Mouse (Mus musculus): Measurements from ENCODE around the gene Tbc1d22a.
A peak's percentile ranks its signal among the peaks of the same experiment; 100 is the strongest.

Gene Tbc1d22a

DNA sequence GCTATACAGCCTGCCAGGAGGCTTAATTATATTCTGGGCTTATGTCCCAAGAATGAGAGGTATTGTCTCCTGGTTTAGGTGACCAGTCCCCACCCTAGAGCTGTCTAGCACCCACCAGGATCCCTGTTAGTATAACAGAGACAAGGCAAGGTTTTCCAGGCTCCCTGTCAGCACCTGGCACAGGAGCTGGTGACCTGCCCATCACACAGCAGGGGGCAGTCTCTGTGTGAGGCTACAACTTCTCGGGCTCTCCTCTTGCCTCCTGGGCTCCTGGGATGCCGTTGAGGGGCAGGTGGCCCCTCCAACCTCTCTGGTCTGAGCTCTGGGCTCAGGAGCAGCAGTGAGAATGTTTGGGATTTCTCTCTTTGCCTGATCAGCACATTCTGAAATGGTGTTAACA lies 171.2 kb downstream of the Tbc1d22a start:
- no peak for DNase-seq (ENCODE audit: low read depth, low spot score)

DNA sequence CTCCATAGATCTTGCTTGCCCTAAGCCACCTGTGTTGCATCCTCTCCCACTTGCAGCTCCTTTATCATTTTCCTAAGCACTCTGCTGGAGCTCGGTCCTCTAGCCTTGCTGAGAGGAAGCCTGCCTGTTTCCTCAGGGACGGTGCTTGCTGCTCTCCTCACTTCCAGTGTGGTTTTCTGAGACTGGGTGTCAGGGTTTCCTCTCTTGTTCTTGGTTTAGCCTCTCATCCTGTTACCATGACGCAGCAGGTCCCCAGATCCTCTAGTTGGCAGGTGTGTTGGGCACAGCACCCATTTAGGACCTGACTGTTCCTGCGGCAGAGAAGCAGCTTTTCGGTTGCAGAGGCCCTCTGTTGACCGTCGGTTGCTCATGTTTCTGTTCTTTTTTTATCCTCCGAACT lies 172.1 kb downstream of the Tbc1d22a start:
- DNase-seq (ENCODE audit: low read depth, low spot score) = no peak

DNA sequence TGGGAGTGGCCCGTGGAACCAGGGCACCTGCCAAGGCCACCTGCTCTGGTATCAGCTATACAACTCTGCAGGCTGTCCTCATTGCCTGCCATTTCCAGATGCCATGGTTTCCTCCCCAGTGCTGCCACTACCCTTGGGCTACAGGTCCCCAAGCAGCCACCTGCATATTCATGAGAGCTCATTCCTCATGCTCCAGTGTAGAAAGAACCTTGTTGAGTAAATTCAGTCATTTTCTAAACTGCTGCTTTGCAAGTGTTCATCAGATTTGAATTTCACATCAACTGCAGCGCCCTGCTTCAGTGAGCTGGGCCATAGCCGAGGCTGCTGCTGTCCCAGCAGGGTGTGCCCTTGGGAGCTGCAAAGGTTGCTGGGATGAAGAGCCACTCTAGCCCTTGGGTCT lies 174.3 kb downstream of the Tbc1d22a start:
- DNase-seq (ENCODE audit: low read depth, low spot score) = no peak

- DNase-seq (ENCODE audit: low read depth, low spot score) = no peak
Observed at GRCm38 (mm10) chr15:86404866-86405265, 190.6 kb downstream of the Tbc1d22a start.

DNA sequence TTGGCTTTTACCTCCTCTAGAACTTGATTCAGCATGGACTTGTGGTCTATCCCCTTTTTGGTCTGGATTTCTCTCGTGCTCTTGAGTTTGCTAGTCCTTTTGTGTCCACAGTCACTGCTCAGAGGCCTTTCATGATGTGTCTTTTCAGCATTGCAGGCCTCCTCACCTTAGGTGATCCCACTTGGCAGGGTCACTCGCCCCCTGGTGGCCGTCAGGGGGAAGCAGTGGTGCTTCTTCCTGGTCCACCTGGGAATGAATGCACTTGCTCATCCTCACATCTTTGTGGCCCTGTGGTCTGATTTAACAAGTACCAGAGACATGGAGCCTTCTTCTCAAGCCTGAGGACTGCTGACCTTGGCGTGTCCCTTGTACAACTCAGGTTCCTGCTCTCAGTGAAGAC lies 191.3 kb downstream of the Tbc1d22a start:
- peak; percentile 82 for DNase-seq (ENCODE audit: low read depth, low spot score)

GRCm38 (mm10) chr15:86409352-86409751 lies 195.1 kb downstream of the Tbc1d22a start:
- no peak for DNase-seq (ENCODE audit: low read depth, low spot score)

DNA sequence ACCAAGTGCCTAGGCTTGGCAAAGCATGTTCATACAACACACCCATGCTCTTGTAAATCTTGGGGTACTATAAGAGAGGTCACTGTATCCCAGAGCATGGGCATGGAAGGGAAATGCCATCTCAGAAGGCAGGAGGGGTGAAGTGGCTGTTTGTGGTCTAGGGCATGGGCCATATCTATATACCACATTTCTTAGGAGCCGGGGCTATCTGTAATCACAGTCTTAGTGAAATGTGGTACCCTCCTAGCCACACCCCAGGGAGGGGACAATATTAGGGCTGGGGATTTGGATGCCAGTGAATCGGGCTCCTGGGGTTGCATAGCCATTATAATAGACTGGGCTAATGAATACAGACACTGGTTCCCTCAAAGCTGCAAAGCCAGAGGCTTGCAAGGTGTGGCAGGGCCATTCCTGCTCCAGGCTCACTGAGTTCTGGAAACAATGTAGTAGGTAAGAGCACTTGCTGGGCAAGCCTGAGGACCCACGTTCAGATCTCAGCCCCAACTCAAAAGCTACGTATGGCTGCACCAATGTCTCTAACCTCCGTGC lies 197.3 kb downstream of the Tbc1d22a start:
- DNase-seq (ENCODE audit: low read depth, low spot score) = no peak

- DNase-seq (ENCODE audit: low read depth, low spot score) = no peak
Observed at GRCm38 (mm10) chr15:86415951-86416350, 201.7 kb downstream of the Tbc1d22a start.

DNA sequence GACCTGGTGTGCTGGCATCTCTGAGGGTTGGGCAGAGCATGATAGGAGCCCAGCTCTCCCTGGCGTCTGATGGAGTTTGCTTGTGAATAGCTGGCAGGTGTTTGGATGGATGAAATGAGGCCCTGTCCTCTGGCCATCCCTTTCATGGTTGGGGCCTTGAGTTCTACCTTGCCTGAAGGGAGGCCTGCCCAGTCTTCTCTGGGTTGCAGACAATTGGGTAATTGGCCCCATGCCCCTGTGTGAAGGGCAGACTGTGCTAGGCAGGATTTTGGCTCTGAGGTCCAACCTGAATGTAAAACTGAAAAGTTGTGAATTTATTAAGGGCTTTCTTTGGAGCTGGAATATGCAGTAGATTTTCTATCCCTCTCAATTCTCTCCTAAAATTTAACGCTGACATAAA lies 204.2 kb downstream of the Tbc1d22a start:
- no peak for DNase-seq (ENCODE audit: low read depth, low spot score)

DNA sequence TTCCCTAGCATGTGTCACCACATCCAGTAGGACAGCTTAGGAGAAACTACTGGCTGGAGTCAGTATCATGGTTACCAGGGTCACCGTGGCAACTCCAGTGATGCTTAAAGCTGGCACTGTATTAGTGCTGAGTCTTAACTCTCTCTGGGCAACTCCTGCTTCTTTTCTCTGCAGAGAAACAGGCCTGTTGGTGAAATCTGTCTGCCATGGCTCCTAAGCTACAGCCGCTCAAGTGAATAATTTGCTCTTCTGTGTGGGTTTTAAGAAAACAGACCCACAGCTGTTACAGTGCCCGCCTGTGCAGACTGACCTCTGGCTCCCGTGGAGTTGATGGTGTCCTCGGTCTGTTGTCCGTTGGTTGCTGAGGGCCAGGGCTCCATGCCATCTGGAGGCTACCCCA lies 205.4 kb downstream of the Tbc1d22a start:
- DNase-seq (ENCODE audit: low read depth, low spot score) = no peak

DNA sequence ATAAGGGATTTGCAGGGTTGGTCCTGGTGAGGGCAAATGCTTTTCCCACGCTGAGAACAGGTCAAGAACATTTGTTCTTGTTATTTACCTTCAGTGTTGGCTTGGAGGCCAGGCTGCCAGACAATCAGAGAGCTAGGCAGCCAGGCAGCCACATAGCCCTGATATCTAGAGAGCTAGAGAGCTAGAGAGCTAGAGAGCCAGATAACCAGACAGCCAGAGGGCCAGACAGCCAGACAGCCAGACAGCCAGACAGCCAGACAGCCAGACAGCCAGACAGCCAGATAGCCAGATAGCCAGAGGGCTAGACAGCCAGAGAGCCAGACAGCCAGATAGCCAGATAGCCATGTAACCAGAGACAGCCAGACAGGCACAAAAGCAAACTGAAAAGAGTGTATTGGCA lies 208.6 kb downstream of the Tbc1d22a start:
- no peak for DNase-seq (ENCODE audit: low read depth, low spot score)

DNA sequence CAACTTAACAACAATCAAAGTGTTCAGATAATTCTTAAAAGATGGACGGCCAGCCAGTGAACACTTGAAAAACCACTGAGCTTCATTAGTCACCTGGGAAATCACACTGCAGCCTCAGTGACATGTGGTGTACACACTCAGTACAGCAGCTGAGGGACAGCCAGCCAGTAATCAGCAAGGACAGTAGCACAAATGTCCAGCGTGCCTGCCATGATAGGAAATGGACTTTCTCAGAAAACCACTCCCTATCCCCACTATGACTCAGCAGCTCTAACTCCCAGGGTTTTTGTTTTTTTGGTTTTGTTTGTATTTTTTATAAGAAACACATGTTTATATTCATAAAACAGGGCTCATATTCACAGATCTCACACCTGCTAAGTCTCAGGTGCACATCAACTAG lies 209.6 kb downstream of the Tbc1d22a start:
- DNase-seq (ENCODE audit: low read depth, low spot score) = no peak

- no peak for DNase-seq (ENCODE audit: low read depth, low spot score)
Observed at GRCm38 (mm10) chr15:86424971-86425370, 210.7 kb downstream of the Tbc1d22a start.

GRCm38 (mm10) chr15:86426364-86427000 lies 212.2 kb downstream of the Tbc1d22a start:
- DNase-seq (ENCODE audit: low read depth, low spot score) = no peak

- no peak for DNase-seq (ENCODE audit: low read depth, low spot score)
Observed at GRCm38 (mm10) chr15:86427439-86427838, 213.2 kb downstream of the Tbc1d22a start.

GRCm38 (mm10) chr15:86428496-86428895 lies 214.2 kb downstream of the Tbc1d22a start:
- DNase-seq (ENCODE audit: low read depth, low spot score) = no peak

- DNase-seq (ENCODE audit: low read depth, low spot score) = no peak
Observed at GRCm38 (mm10) chr15:86429766-86430335, 215.6 kb downstream of the Tbc1d22a start.

GRCm38 (mm10) chr15:86431539-86432080 lies 217.4 kb downstream of the Tbc1d22a start:
- no peak for DNase-seq (ENCODE audit: low read depth, low spot score)

GRCm38 (mm10) chr15:86432791-86433190 lies 218.5 kb downstream of the Tbc1d22a start:
- DNase-seq (ENCODE audit: low read depth, low spot score) = no peak

DNA sequence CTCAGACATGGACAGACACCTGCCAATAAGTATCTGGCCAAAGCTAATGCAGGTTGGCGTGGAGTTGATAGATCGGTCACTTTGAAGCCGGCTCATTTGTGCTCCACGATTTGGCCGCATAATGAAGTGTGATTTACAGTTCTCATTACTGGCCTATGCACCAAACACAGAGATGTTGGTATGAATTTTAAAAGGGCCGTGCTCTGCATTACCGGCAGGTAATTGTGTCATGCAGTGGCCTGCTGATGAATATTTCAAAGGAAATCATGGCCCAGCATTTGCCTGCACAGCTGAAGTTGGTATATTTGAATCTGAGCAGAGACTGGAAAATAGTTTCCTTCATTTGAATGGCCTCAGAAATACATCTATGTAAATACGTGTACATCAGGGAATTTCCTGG lies 219.1 kb downstream of the Tbc1d22a start:
- DNase-seq (ENCODE audit: low read depth, low spot score) = no peak

DNA sequence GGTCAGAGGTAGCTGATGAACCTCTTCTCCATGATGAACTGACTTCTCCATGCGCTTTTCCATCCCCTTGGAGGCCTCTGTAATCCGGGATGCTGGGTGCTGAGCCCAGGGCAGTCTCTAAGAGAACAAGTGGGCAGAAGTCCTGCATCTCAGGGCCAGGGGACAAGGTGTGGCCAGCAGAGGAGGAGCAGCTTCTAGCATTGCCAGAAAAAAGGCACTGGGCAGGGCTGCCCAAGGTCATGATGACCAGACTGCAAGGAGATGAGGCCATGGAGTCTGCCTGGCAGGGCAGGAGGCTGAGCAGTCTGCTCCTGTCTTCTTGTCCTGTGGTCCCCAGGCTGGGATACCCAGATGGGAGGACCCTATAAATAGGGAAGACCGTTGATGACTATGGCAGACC lies 220.0 kb downstream of the Tbc1d22a start:
- no peak for DNase-seq (ENCODE audit: low read depth, low spot score)

GRCm38 (mm10) chr15:86437346-86437745 lies 223.1 kb downstream of the Tbc1d22a start:
- no peak for DNase-seq (ENCODE audit: low read depth, low spot score)
